Mouse (Mus musculus) forebrain, embryonic 11.5 days (tissue): Measurements from ENCODE around the gene Zdhhc12. TPM values are rescaled to one million over a fixed set of nuclear protein-coding genes. Genes with fewer than 3 reads are reported as not detected.

Experiments
- ATAC-seq: fragments of 200-750 bp; cut with Nextera tagmentation; replicated peaks from 2 replicates; pipeline ENCODE4 v1.8.0; 2017; ENCODE audit warnings: moderate TSS enrichment; ENCODE audit not compliant: low FRiP score
- DNase-seq: peaks from one replicate; pipeline ENCODE4 v3.0.0-alpha.2; 2017; ENCODE audit warnings: low spot score
- H3K27ac ChIP-seq: fragments of 300-500 bp; sonication (generic); 2 replicates; pipeline ENCODE4 v1.5.1; 2014; ENCODE audit warnings: low read depth, low read length
- H3K27me3 ChIP-seq: fragments of 300-500 bp; sonication (generic); 2 replicates; pipeline ENCODE4 v1.6.1; 2014; ENCODE audit warnings: mild to moderate bottlenecking, low read length, mixed read lengths; ENCODE audit not compliant: control insufficient read depth, insufficient read depth
- H3K36me3 ChIP-seq: fragments of 300-500 bp; sonication (generic); 2 replicates; pipeline ENCODE4 v1.6.1; 2014; ENCODE audit warnings: mild to moderate bottlenecking, low read length, moderate library complexity, mixed read lengths; ENCODE audit not compliant: control insufficient read depth, insufficient read depth
- H3K4me1 ChIP-seq: fragments of 300-500 bp; sonication (generic); replicated peaks from 2 replicates; pipeline ENCODE4 v1.6.1; 2014; ENCODE audit warnings: low read length, mixed read lengths; ENCODE audit not compliant: control insufficient read depth, insufficient read depth
- H3K4me2 ChIP-seq: fragments of 300-500 bp; sonication (generic); 2 replicates; pipeline ENCODE4 v1.6.1; 2014; ENCODE audit warnings: low read depth, mild to moderate bottlenecking, low read length, moderate library complexity, mixed read lengths; ENCODE audit not compliant: severe bottlenecking
- H3K4me3 ChIP-seq: fragments of 300-500 bp; sonication (generic); 2 replicates; pipeline ENCODE4 v1.5.1; 2014; ENCODE audit warnings: low read depth, low read length
- H3K9ac ChIP-seq: fragments of 300-500 bp; sonication (generic); 2 replicates; pipeline ENCODE4 v1.6.1; 2014; ENCODE audit warnings: low read length
- H3K9me3 ChIP-seq: fragments of 300-500 bp; sonication (generic); 2 replicates; pipeline ENCODE4 v1.6.1; 2016; ENCODE audit warnings: low read length, mixed read lengths; ENCODE audit not compliant: control insufficient read depth
- WGBS: fragments of 180-500 bp; shearing (Covaris S2); extraction: QIAGEN DNeasy Blood & Tissue Kit; methylation state at CpG from one replicate; pipeline ENCODE4 v1.1.7; 2014; 5-methylcytosine and 5-hydroxymethylcytosine counted together
- polyA plus RNA-seq: library from polyadenylated mRNA; unstranded; fragments of >200 nt; fragmentation: Nextera tagmentation; extraction: Ambion mirVana; gene quantifications from 2 replicates; pipeline ENCODE4 v1.2.1, GENCODE M21; 2014

Gene Zdhhc12
- polyA plus RNA-seq, 1 experiment from 2014 or later: 27.1 TPM

DNA sequence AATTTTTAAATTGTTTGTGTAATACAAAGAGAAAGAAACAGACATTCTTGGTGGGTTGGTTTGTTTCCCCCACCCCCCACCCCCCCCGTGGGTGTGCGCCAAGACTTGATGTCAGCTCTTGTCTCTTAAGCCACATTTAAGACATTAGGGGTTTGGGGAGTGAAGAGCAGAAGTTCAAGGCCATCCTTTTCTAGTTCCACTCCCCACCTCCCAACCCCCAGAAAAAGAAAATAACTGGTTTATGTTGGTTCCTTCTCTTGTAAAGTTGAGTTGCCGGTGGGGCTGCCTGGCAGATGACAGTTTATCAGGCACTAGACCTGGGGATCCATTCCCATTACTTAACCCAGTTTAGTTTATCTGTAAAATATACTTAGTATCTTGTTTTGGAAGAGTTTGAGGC is 29.1 kb downstream of the Zdhhc12 start:
- H3K4me1 ChIP-seq: peaks cover 13% of the 10 kb centered on the region
- ATAC-seq: no peak
- H3K27me3 ChIP-seq: no peaks in the 10 kb centered on the region
- peak overlapping the region; percentile 64; the same call in 1 of the 2 replicates for H3K4me3 ChIP-seq
- peaks cover 8% of the 10 kb centered on the region; the same call in 1 of the 2 replicates for H3K36me3 ChIP-seq
- H3K9ac ChIP-seq: 0 out of 2 replicates have a peak overlapping the region, but pooled peaks have one; percentile 3
- no peak for DNase-seq
- peak overlapping the region; percentile 96; the same call in 1 of the 2 replicates for H3K4me2 ChIP-seq
- 45% methylated on average over 3 of the region's 3 CpGs for WGBS
- H3K9me3 ChIP-seq: no peaks in the 10 kb centered on the region
- H3K27ac ChIP-seq: no peak overlapping the region

DNA sequence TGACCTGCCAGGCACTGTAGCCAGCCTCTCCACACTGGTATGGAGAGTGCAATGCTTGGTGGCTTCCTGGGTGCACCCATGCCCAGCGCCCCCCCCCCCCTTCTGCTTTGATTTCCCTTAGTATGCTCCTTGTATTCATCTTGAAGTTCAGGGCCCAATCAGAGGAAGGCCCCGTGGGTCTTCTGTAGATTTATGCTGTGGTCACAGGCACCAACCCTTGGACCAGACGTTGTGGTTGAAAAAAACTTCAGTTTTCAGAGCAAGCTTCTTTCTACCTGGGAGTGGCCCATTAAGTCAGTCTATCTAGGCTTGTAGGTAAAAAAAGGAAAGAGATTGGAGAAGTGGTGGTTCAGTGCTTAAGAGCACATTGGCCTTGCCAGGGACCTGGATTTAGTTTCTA is 29.7 kb downstream of the Zdhhc12 start:
- H3K4me1 ChIP-seq: peaks cover 13% of the 10 kb centered on the region
- H3K9me3 ChIP-seq: no peaks in the 10 kb centered on the region
- ATAC-seq: no peak
- peak overlapping the region; percentile 96 for H3K4me2 ChIP-seq
- no peaks in the 10 kb centered on the region for H3K27me3 ChIP-seq
- H3K9ac ChIP-seq: peak overlapping the region; percentile 86
- 7% methylated on average over 3 of the region's 3 CpGs for WGBS
- no peak overlapping the region for H3K27ac ChIP-seq
- H3K36me3 ChIP-seq: peaks cover 5% of the 10 kb centered on the region; the same call in 1 of the 2 replicates
- peak overlapping the region; percentile 64 for H3K4me3 ChIP-seq
- no peak for DNase-seq

DNA sequence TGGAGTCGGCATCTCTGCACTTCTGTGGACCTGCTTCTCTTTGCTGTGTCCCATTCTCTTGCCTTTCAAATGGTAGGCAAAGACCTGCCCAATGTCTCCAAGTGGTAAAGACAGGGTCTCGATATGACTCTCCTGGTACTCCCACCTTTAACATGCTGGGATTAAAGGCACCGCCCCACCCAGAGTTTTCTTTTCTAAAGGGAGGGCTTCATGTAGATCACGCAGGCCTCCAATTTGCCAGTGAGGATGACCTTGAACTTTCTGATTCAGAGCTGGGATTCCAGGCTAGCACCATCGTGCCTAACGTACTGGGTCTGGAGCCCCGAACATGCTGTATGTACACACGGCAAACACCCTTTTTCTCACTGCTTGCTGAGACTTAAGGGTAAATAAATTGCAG is 30.2 kb downstream of the Zdhhc12 start:
- Histone ChIP-seq H3K27ac (peak overlapping the region; percentile 76; the same call in 1 of the 2 replicates), H3K4me2 (peak overlapping the region; percentile 96), H3K36me3 (peaks cover under 1% of the 10 kb centered on the region; the same call in 1 of the 2 replicates), H3K4me3 (peak overlapping the region; percentile 64), H3K9me3 (no peaks in the 10 kb centered on the region), H3K9ac (peak overlapping the region; percentile 86), H3K4me1 (peaks cover 10% of the 10 kb centered on the region), H3K27me3 (no peaks in the 10 kb centered on the region)
- WGBS: 6% methylated on average over 8 of the region's 8 CpGs
- DNase-seq: no peak
- ATAC-seq: no peak

DNA sequence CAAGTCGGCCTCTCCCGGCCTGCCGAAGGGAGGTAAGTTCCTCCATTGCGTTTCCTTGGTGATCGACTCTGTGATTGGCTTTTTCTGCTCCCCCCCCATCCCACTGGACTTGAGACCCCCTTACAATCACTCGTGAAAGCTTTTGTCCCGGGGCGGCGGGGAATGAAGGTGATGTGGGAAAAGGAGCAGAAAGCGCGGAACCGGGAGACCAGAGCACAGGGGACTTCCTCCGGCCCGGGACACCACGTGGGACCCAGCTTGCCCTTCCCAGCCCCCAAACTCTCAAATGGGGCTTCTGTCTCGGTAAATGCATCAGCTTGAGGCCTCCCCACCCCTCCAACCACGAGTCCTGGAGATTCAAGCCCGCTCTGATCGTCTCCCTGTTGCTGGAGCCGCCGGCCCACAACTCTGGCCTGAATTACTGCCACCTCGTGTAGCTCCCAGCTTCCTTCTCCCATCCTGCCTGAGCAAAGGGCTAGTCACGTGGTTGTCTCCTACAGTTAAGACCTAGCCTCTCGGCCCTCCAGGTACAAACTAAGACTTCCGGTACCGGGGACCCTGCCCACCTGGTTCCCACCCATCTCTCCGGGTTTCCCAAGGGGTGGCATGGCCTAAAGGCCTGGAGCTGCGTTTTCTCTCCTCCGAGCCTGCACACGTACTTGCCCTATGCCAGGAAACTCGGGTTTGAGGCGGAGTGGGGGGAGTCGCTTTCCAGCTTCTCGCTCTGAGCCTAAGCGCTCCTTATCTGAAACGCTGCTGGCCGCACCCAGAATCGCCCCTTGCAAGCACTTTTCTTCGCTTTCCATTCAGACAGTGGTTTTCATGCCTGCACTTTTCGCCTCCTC is 31.0 kb downstream of the Zdhhc12 start:
- Histone ChIP-seq H3K27me3 (no peaks in the 10 kb centered on the region), H3K9ac (peak overlapping the region; percentile 86), H3K9me3 (no peaks in the 10 kb centered on the region), H3K4me3 (peak overlapping the region; percentile 64), H3K36me3 (no peaks in the 10 kb centered on the region), H3K4me2 (peak overlapping the region; percentile 96), H3K27ac (peak overlapping the region; percentile 76), H3K4me1 (peaks cover 9% of the 10 kb centered on the region)
- peak; percentile 82 for DNase-seq
- ATAC-seq: no peak
- WGBS: under 1% methylated on average over 40 of the region's 40 CpGs

DNA sequence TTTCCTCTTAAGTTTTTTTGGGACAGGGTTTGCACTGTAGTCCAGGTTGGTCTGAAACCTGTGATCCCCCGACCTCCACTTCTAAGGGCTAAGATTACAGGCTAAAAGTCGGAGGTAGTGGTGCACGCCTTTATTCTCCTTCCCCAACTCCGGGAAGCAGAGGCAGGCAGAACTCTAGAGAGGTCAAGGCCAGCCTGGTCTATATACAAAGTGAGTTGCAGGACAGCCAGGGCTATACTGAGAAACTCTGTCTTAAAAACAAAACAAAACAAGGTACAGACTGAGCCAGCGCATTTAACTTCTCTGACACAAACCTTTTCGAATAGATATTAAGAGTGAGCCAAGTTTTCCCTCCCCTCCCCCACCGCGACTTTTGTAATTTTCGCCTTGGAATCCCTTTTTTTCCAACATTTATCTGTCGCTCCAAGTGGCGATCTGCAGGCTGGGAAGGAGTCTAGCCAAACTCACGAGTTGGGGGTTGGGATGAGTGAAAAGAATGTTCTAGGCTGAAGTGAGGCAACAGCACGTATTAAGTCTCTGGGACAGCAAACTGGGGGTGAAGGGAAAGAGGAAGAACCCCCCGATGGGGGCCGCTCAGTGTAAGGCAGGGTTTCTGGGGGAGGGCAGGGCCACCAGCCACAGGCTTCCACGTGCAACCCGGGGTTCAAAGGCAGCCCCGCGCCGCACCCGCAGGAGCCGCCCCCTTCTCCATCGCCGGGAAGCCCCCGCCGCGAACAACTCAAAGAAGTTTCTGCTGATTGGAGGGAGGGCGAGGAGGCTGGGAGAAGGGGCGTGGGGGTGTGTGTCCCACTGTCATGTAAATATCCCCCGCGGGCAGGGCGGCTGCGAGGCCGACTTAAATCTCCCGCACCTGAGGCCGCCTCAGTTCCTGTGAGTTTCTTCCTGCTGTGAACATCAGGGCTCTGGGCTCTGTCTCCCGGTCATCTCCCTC is 32.0 kb downstream of the Zdhhc12 start:
- ATAC-seq (peak; percentile 30), DNase-seq (peak; percentile 91)
- Histone ChIP-seq H3K9ac (peak overlapping the region; percentile 86), H3K4me2 (peak overlapping the region; percentile 96), H3K9me3 (no peaks in the 10 kb centered on the region), H3K27ac (peak overlapping the region; percentile 76), H3K4me3 (peak overlapping the region; percentile 64), H3K27me3 (no peaks in the 10 kb centered on the region), H3K4me1 (peaks cover 9% of the 10 kb centered on the region), H3K36me3 (no peaks in the 10 kb centered on the region)
- 10% methylated on average over 37 of the region's 37 CpGs for WGBS

DNA sequence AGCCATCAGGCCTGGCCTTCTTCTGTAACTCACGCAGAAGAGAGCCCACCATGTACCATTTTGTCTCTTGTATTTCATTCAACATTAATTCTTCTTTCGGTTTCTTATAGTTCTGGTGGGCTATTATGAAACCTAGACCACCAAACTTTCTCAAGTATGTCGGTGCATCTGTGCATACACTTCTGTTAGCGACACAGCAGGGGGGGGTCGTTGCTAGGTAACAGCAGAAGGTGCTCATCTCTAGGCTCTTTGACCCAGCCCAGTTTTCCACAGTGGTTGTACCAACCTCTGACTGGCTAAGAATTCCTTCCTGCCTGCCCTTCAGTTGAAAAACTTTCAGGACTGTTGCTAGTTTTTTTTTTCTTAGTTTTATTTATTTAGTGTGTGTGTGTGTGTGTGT is 35.0 kb downstream of the Zdhhc12 start:
- Histone ChIP-seq H3K4me3 (no peak overlapping the region), H3K4me1 (no peaks in the 10 kb centered on the region; the same call in 1 of the 2 replicates), H3K27ac (no peak overlapping the region), H3K4me2 (no peak overlapping the region), H3K9ac (no peak overlapping the region), H3K36me3 (no peaks in the 10 kb centered on the region), H3K27me3 (no peaks in the 10 kb centered on the region), H3K9me3 (no peaks in the 10 kb centered on the region)
- ATAC-seq: no peak
- 40% methylated on average over 5 of the region's 5 CpGs for WGBS
- DNase-seq: no peak

DNA sequence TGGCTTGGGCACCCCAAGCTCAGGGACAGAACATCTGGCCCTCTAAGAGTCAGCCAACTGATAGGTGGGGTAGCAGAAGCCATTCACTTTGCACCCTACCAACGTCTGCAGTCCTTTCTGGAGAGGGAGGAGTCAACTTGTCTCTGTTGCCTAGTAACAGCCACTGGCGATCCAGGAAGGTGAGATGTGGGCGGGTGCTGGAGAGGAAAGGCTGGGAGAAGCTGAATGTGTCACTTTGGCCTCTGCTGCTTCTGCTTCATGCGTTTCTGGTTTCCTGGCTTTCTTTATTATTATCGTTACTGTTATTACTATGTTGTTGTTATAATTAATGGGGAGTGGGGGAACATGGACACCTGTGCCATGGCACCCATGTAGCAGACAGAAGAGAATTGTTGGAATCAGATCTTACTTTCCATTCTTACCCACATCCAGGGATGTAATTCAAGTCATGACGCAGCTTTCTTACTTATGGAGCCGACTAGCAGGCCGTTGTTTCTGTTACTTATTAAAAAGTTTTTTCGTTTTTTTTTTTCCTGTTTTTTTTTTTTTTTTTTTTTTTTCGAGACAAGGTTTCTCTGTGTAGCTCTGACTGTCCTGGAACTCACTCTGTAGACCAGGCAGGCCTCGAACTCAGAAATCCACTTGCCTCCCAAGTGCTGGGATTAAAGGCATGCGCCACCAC is 36.1 kb downstream of the Zdhhc12 start, which contains the start of gene Set:
Gene Set (plus strand): TSS at position 156 of the 682 bp plus-strand sequence.
- ATAC-seq (no peak), DNase-seq (no peak)
- 54% methylated on average over 12 of the region's 12 CpGs for WGBS
- Histone ChIP-seq H3K27me3 (no peaks in the 10 kb centered on the region), H3K27ac (no peak within 1 kb of the TSS), H3K4me3 (no peak within 1 kb of the TSS), H3K36me3 (no peaks in the 10 kb centered on the region), H3K9ac (no peak within 1 kb of the TSS), H3K9me3 (no peaks in the 10 kb centered on the region), H3K4me2 (no peak within 1 kb of the TSS), H3K4me1 (no peaks in the 10 kb centered on the region; the same call in 1 of the 2 replicates)

DNA sequence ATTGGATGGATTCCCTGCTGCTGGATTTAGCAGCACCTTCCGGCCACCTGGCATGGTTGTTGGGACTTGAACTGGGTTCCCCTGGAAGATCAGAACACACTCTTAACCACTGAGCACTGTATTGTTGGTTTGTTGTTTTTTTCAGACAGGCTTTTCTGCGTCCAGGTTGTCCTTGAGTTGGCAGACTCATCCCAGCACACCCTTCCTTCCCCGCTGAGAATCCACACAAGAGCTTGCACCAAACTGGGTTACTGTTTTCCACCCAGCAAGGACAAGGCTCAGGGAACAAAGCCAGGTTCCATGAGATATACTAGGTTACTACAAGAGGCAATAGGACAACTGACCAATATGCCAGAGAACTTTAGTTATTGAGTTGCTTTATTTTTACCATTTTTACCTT is 36.7 kb downstream of the Zdhhc12 start:
- no peaks in the 10 kb centered on the region for H3K27me3 ChIP-seq
- no peak for DNase-seq
- H3K9me3 ChIP-seq: no peaks in the 10 kb centered on the region
- H3K36me3 ChIP-seq: no peaks in the 10 kb centered on the region
- H3K9ac ChIP-seq: no peak overlapping the region
- ATAC-seq: no peak
- WGBS: 80% methylated on average over 3 of the region's 3 CpGs
- H3K27ac ChIP-seq: no peak overlapping the region
- no peak overlapping the region for H3K4me2 ChIP-seq
- no peaks in the 10 kb centered on the region; the same call in 1 of the 2 replicates for H3K4me1 ChIP-seq
- no peak overlapping the region for H3K4me3 ChIP-seq
